Mouse (Mus musculus): ENCODE measurements at regions not wholly inside any gene's neighbourhood (a gene's known extent, or its start where the extent isn't known, plus 50 kb on each side); places are given as distances from the start of the nearest gene placed in this dataset.

GRCm38 (mm10) chr1:71900106-71901074, 247.4 kb upstream of the Fn1 start:
- no peak for TF ChIP-seq CTCF (IDR thresholded peaks at IDR 0.05)
- no peak for TF ChIP-seq POLR2A (IDR thresholded peaks at IDR 0.05; ENCODE audit: insufficient read depth, low read depth, low read length)
- no peak for TF ChIP-seq EP300 (IDR thresholded peaks at IDR 0.05; ENCODE audit: insufficient read depth, low read depth, low read length)
